Mouse (Mus musculus) left cerebral cortex, adult 9 months (tissue): Measurements from ENCODE around the gene Ecsit.
"Not testable (repeated sequence)": the region's sequence is repeated elsewhere in the genome, so short reads cannot be mapped to it uniquely, and the experiment has no call there.

Experiments
- DNase-seq, 2 experiments: peaks; one replicate each; pipeline ENCODE4 v3.0.0; 2022; ENCODE audit warnings: low spot score in 2 of 2

The Ecsit gene

DNA sequence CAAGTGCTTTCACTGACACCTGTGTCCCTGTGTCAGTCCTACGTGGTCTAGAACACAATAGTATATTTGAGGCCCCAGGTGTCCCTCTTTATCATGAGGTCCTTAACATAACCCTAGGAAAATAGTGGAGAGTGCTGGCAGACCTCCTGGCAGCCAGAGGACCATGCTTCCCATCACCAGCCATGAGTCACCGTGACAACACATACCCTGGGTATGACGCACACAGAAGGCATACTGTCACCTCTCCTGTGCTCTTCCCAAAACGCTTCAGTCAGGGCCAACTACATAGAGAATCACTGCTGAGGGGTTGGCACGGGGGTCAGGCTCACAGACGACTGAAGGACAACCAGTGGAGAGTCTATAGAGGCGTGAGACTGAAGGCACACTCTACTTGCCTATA, 4.7 kb upstream of the Ecsit start:
- no peak for DNase-seq

DNA sequence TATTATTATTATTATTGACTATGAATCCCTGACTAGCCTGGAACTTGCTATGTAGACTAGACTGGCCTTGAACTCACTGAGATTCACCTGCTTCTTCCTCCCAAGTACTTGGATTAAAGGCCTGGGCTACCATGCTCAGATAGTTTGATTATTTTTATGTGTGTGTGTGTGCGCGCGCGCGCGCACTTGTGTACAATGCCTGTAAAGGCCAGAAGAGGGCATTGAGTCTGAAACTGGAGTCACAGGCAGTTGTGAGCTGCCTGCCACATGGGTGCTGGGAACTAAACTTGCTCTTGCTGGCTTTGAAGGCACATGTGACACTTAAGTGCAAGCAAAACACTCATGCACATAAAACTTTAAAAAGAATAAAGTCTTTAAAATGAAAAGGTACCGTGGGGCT, 4.0 kb upstream of the Ecsit start:
- no peak for DNase-seq

DNA sequence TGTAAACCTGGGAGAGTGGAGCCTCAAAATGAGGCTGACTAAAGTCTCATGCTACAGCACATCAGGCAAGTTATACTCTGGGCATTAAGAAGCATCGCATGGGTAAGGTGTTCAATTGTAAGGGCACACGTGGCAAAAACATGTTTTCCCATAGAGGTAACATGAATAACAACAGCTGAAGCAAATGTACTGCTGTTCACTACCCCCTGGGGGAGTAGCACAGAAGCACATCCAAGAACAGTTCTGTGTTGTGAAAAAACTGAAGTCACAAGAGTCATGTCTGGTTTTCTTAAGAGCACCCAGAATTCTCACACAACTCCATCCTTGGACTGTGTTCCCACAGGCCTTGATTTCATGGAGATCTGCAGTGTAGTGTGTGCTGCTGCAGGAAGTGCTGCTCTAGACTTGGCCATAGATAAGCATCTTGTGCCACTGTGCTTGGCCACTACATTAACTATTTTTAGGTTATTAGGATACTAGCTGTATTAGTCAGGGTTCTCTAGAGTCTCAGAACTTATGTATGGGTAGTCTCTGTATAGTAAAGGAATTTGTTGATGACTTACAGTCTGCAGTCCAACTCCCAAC, 1.9 kb upstream of the Ecsit start:
- DNase-seq, result no peak

DNA sequence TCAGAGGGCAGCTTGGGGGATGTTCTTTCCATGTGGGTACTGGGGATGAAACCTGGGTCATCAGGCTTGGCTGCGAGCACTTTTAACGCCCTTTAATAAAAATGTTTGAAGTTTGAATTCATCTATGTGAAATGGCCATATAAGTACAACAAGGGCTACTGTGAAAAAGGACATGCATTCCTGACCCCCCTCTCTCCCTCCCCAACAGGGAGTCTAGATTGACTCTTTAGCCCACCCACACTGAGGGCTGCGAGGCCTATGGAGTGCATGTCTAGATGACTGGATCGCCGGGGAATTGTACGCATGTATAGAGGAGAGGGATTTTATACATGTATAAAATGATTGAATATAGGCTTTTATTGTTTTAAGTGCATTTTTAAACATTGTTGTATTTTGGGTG, 774 bp upstream of the Ecsit start:
- DNase-seq, result no peak

DNA sequence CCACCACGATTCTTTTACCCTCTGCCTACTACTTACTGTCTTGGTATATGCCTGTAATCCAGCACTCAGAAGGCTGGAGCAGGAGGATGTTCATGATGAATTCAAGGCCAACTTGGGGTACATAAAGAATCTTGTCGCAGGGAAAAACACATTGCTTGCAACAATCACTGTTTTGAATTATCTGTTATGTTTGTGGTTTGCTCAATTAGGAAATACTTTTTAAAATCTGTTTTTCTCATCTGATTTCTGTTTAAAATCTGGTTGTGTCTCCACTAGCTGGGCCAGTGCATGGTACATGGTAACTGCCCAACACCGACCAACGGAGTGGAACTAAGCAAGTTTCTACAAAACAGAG, 594 bp downstream of the Ecsit start:
- no peak for DNase-seq

DNA sequence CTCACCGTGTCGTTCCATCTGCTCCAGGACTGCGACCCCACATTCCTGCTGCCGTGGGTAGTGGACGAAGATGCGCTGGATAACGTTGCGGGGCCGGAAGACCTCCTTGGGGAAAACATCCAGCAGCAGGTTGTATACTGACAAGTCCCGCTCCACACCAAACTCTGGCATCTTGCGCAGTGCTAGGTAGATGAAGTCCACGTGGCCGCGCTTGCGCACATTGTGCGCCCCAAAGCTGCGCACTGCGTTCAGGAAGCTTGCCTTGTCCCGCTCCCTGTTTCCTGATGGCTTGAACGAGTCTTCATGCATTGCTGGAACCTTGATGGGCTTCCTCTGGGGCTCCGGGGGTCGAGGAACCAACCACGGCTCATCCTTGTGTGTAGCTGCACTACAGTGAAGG, 9.0 kb downstream of the Ecsit start:
- no peak for DNase-seq

DNA sequence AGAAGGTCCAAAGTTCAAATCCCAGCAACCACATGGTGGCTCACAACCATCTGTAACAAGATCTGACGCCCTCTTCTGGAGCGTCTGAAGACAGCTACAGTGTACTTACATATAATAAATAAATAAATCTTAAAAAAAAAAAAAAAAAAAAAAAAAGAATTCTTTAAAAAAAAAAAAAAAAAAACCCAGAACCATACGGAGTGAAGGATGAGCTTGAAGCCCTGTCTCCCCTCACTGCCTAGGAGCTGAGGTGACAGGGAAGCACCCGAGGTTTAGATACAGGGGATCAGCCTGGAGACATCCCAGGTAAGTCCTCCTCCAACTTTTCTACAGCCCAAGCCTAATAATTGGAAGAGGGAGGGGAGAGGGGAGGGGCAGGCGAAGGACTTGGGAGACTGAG, 9.5 kb downstream of the Ecsit start:
- not testable (repeated sequence) for DNase-seq

DNA sequence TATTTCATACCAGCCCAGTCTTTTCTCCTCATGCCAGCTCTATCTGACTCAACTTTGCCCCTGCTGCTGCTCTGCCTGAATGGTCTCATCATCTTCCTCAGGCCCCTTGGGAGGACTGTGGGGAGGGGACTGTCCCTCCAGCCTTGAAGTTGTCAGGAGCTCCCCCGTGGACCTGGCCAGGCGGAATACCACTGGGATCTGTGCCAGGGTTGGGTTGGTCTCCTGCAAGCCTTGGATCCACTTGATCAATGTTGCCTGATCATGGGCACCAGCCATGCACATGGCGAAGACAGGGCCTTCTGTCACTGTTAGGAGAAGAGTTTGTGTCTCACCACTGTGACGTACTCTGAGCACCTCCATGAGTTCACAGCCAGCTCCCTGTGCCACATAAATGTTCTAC, 13.0 kb downstream of the Ecsit start:
- DNase-seq, result no peak

DNA sequence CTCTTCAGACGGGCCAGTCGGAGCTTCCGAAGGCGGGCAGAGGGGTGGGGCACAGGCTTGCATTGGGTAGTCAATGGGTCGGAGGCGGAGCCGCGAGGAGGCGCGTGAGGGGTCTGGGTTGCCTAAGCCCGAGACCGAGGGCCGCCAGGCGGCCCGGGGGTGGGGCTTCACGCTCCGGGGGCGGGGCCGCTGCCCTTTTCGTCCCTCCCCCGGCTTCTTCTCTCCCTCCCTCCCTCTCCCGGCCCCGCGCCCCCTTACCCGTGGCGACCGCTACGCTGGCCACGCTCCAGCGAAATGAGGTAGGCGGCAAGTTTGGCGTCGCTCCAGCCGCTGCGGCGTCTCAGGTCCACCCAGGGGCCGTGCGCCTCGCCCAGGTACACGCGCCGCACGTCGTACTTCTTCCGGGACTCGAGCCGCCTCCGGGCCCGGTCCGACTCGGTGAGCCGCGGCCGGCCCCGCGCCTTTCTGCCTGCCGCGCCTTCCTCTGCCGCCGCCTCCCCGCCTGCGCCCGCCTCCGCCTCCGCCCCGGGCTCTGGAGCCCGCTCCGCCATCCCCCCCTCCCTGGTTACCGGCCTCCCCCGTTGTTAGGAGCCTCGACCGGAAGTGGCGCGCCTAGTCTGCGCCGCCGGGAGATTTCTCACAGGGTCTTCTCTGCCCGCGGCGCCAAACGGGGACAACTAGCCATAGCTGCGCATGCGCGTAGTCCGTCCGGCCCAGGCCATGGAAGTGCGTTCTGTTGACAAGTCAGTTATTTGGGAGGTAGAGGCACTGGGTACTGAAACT, 14.3 kb downstream of the Ecsit start, which contains the start of the genes Gm49318 and Zfp653:
Gene Gm49318, minus strand, starts transcription at position 469 of the 783 bp plus-strand sequence.
Gene Zfp653, minus strand, starts transcription at position 586 of the 783 bp plus-strand sequence.
- DNase-seq, result peak; percentile 90 to 97

DNA sequence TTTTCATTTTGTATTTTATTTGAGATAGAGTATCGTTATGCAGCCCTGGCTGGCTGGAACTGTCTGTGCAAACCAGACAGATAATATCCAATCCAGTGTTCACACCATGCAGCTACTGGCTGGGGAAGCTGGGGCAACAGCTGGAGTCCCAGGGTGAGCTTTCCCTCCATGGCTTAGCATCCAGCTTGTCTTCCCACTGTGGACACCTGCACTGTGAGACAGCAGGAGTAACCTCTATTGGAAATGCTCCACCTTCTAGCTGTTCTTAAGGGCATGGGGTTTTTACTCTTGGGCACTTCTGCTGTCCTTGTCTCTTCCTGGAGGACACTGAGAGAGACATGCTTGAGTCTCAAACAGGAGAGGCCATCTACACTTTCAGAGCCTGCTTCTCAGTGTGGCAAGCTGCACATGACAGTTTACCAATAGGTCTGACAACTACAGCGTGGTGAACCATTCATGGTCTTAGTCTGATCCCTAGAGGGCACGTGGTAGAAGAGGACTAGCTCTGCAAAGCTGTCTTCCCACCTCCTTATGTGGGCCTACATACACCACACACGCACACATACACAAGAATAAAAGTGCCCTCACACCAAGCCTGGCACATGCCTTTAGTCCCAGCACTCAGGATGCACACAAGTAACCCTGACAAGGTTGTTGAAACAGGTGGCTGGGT, 15.2 kb downstream of the Ecsit start:
- no peak for DNase-seq

DNA sequence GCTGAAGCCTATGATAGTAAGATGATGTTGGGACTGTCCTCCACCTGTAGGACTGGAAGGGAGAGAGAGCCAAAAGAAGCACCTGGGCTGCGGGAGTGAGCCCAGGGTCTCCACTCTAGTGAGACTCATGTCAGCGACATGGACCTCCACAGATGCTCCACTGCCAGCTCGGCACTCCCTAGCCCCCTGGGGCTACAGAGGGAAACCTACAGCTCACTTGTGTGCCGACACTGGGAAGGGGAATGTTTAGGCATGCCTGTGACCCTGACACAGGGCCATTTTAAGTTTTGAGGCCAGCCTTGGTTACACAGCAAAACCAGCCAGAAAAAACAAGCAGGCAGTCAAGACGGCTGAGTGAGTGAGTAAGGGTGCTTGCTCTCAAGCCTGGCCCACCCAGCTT, 18.0 kb downstream of the Ecsit start:
- DNase-seq, result no peak

DNA sequence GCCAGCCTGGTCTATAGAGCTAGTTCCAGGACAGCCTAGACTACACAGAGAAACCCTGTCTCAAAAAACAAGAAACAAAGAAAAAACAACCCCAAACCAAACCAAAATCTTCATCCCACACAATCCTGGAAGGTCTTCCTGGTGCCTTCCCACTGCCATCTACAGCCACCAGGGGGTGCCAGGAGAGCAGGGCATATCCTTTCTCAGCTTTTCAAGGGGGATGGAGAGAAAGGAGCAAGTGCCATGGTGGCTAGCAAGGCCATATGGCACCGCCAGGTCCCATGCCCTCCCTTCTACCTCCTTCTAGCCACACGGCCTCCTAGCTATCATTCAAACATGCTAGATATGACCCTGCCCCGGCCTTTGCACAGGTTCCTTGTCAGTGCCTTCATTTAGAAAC, 18.8 kb downstream of the Ecsit start:
- peak in 1 of 2 experiments; percentile 50 for DNase-seq

DNA sequence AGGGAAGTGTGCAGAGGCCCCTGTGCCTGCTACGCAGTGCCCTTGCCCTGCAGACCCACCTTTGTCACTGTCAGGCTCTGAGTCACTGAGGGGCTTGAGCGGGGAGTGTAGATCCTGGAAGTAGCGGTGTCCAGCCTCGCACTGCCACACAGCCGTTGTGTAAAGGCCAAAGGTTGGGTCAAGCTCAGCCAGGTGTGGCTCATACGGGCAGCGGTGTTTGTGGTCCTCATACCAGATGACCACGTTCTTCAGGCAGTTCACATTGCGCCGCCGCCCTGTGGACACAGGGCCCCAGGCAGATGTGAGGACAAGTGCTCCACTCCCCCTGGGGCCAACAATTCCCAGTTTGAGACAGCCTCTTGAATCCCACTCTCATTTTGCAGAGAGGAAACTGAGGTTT, 19.6 kb downstream of the Ecsit start:
- DNase-seq, result no peak

DNA sequence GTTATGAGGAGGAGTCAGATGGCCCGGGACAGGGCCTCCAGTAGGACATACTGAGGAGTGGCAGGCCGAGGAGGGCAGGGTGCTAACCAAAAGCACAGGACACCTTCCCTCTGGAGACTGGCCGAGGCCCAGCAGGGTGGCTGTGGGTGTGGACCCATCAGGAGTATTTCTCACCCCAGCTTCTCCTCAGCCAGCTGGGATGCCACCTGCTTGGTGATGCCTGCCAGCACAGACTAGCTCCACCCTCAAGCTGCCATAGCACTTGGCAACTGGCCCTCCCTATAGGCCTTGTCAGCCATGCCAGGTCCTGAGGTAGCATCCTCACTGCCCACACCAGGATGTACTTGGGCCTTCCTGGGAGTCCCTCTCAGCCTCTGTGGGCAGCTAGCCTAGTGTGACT, 20.9 kb downstream of the Ecsit start:
- DNase-seq, result peak in 1 of 2 experiments; percentile 59

DNA sequence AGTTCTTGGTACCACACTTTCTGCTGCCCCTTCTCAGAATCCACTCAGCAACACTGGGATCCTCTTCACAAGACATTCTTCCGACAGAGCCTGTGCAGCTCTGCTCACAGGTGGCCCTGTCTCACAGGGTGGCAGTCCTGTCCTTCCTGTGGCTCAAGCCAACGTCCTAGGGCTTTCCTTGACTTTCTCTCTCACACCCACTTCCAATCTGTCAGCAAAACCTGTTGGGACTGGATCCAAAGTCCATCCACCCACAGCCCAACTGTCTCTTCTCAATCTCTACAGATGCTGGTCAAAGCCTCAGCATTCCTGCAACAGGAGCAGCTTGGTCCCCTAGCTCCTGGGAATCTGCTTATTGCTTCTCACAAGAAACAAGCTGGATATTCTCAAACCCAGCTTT, 23.9 kb downstream of the Ecsit start:
- DNase-seq, result peak in 1 of 2 experiments; percentile 83

DNA sequence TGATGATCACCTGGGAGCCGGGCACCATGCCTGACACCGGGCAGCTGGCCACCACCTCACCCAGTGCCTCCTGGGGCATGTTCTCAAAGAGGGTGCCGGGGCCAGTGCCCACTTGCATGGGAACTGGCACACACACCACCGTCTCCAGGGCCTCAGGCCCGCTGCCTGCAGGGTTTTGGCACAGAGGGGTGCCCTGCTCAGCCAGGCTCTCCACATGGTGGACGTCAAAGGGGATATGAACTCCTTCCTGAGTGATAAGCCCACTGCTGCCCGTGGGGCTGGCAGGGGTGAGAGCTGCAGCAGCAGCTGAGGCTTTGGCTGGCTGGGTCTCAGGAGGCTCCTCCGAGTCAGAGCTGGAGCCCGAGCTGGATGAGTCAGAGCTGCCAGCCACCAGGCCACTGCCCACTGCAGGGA, 27.2 kb downstream of the Ecsit start:
- DNase-seq, result no peak

DNA sequence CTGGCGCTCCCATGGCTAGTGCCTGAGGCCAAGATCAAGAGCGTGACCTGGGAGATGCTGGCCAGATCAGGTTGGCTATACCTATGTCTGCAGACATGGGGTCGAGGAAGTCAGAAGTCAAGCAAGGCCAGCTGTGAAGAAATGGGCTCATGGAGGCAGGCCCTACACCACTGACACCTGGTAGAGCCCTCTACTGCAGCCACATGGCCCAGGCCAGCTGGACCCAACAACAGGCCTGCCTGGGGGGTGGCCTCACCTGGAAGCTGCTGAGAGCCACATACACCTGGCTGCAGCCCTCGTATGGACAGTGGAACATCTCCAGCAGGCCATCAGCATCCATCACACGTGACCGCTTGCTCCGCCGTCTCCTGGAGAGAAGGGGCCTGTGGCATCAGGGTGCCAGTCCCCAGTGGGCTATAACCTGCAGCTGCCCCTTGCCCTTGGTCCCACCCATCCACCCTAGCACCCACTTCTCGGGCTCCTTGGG, 28.2 kb downstream of the Ecsit start:
- DNase-seq, result no peak

DNA sequence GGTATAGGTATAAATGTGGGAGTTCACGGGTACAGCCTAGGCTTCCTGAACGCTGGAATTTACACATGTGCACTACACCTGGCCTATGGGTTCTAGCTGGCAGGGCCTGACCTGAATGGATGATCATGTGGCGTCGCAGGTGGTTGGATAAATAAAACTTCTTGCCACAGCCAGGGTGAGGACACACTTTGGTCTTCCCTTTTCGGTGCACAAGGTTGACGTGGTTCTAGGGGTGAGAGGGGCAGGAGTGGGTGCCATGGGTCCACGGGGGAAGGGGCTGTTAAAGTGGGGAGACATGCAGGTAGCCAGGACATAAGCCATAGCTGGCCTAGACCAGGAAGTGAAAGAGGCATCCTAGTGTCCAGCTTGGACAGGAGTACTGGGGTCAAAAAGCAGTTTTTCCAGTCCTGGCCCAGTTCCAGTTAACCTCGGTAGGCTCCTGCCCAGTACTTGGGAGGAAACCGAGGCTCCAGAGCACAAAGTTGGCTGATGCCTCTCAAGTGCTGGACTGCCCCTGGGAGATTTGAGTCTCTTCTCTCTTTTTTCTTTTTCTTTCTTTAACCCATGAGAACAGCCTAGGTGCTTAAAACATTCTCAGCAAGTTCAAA, 28.8 kb downstream of the Ecsit start:
- no peak for DNase-seq

DNA sequence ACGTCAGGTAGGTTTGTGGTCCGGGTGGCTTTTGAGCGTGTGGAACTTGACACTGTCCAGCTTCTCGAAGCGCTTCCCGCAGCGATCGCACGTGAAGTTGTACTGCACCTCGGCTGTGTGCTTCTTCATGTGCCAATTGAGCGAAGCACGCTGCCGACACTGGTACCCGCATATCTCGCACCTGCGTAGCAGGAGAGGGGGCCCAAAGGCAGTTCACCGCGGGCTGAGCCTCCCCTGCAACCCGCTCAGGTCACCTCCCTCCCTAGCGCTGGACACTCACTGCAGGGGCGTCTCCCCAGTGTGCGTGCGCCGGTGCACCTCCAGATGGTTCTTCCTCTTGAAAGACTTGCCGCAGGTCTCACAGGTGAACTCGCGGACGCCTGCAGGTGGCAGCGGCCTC, 29.5 kb downstream of the Ecsit start:
- no peak for DNase-seq

DNA sequence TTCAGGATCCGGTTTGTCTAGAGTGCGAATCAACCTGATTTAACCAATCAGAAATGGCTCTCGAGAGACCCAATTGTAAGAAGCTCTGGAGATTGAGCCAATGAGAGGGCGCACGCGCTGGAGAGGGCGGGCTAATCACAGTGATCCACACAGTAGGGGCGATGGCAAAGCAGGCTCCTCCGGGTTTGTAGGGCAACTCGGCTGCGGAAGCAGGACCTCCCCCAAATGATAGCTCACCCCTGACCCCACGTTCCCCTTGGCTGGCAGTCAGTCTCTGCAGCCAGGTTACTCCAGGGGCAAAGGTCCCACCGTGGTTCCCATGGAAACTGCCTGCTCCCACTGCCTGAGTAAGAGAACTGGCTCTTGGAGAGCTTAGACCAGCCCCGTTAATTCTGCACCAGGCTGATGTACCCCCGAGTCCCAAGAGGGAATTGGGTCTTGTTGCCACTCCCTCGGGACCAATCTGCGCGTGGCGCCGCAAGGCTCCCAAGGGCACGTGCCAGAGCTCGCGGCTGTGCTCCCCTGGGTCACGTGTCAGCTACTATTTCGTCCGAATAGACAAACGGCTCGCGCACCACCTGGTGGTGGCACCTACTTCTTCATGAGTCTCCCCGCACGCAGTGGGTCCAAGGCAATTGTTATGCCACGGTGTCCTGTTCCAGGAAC, 30.7 kb downstream of the Ecsit start:
- DNase-seq, result peak; percentile 81 to 88

DNA sequence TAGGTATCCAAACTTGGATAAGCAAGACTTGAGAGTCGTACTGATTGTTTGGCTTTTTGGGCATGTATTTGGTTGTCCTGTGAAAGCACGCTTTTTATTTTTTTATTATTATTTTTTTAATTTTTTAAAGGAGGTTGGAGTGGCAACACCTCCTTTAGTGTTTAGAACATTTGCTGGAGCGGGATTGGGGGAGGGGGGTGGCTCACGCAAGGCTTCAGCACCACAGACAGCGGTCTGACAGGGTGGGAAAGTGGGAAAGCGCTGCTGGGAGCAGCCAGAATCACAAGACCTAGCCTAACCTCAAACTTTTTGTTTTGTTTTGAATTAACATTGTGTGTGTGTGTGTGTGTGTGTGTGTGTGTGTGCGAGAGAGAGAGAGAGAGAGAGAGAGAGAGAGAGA, 31.6 kb downstream of the Ecsit start:
- DNase-seq, result no peak

DNA sequence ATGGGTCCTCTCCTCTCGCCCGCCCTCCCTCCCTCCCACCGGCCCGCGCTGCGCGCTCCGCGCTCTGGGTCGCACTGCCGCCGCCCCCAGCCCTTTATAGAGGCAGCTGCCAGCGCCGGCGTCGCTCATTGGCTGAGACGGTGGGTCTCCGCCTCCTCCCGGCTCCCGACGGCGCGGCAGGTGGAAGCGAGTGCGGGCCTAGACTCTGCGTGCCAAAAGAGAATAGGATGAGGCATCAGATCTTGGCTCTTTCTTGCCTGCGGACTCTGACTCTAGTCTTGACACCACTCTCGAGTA, 33.3 kb downstream of the Ecsit start, which contains the start of gene Elavl3:
Gene Elavl3, minus strand, starts transcription at position 66 of the 297 bp plus-strand sequence.
- peak in 1 of 2 experiments; percentile 81 for DNase-seq
